Mouse (Mus musculus) ES-E14 (cell line): ENCODE data around the gene Gm8300. TPM values are rescaled to one million over a fixed set of nuclear protein-coding genes. Genes with fewer than 3 reads are reported as not detected.
"Not testable (repeated sequence)": the region's sequence is repeated elsewhere in the genome, so short reads cannot be mapped to it uniquely, and the experiment has no call there.

Experiments used
- DNase-seq: peaks from one replicate; pipeline ENCODE4 v3.0.0-alpha.2; 2013; ENCODE audit warnings: low read depth, low spot score
- H3K27ac ChIP-seq: 2 replicates; pipeline ENCODE4 v1.5.1; 2012; ENCODE audit warnings: low read depth, mild to moderate bottlenecking, low read length, moderate library complexity, mixed read lengths; ENCODE audit not compliant: poor library complexity, insufficient read depth, severe bottlenecking
- H3K36me3 ChIP-seq: 2 replicates; pipeline ENCODE4 v1.6.1; 2012; ENCODE audit warnings: mild to moderate bottlenecking, low read length, moderate library complexity, mixed read lengths; ENCODE audit not compliant: control insufficient read depth, poor library complexity, insufficient read depth, severe bottlenecking
- H3K4me1 ChIP-seq, 2 experiments: fragments of 150-350 bp in 1 of 2; sonication (generic) in 1 of 2; 2 replicates each; pipeline ENCODE4 v1.6.1; 2012; ENCODE audit warnings: low read length in 2 of 2, mild to moderate bottlenecking in 1 of 2, mixed read lengths in 1 of 2; ENCODE audit not compliant: control insufficient read depth in 2 of 2, insufficient read depth in 2 of 2, poor library complexity in 1 of 2
- H3K4me3 ChIP-seq, 2 experiments: fragments of 150-350 bp in 1 of 2; sonication (generic) in 1 of 2; 2 replicates each; pipeline ENCODE4 v1.5.1; 2012; ENCODE audit warnings: low read length in 2 of 2, low read depth in 1 of 2, mild to moderate bottlenecking in 1 of 2, mixed read lengths in 1 of 2; ENCODE audit not compliant: insufficient read depth in 1 of 2, poor library complexity in 1 of 2, severe bottlenecking in 1 of 2
- H3K9ac ChIP-seq: 2 replicates; pipeline ENCODE4 v1.6.1; 2012; ENCODE audit warnings: low read depth, mild to moderate bottlenecking, low read length, mixed read lengths; ENCODE audit not compliant: poor library complexity, insufficient read depth, severe bottlenecking
- H3K9me3 ChIP-seq: fragments of 150-350 bp; sonication (generic); 2 replicates; pipeline ENCODE4 v1.6.1; 2012; ENCODE audit warnings: low read depth, mild to moderate bottlenecking, low read length; ENCODE audit not compliant: control insufficient read depth, insufficient read depth
- CHD2 ChIP-seq: IDR thresholded peaks from 2 replicates; pipeline ENCODE4 v1.6.1; 2014; ENCODE audit warnings: mild to moderate bottlenecking, low read depth, low read length, inconsistent platforms
- HCFC1 ChIP-seq: IDR thresholded peaks from 2 replicates; pipeline ENCODE4 v1.6.1; 2012; ENCODE audit warnings: low read length, inconsistent platforms, borderline replicate concordance; ENCODE audit not compliant: insufficient read depth
- MAFK ChIP-seq: IDR thresholded peaks from 2 replicates; pipeline ENCODE4 v1.6.1; 2014; ENCODE audit warnings: mild to moderate bottlenecking, low read depth, low read length, inconsistent platforms; ENCODE audit not compliant: insufficient read depth
- ZC3H11A ChIP-seq: IDR thresholded peaks from 2 replicates; pipeline ENCODE4 v1.6.1; 2012; ENCODE audit warnings: low read depth, mild to moderate bottlenecking, inconsistent platforms, low read length, borderline replicate concordance
- ZNF384 ChIP-seq: IDR thresholded peaks from 2 replicates; pipeline ENCODE4 v1.6.1; 2012; ENCODE audit warnings: low read depth, low read length, inconsistent platforms
- in situ Hi-C, 2 experiments: fragments of 600-800 bp; cut with MboI; formaldehyde crosslinking; loops; one replicate each; pipeline ENCODE4 v1.15.1; 2025; ENCODE audit warnings: low sequenced_read_pairs in 2 of 2, inconsistent platforms in 1 of 2; ENCODE audit not compliant: unreplicated experiment in 2 of 2
- total RNA-seq: library from RNA; depleted of rRNA; stranded (reverse); fragments of 300-350 nt; gene quantifications from 2 replicates; pipeline ENCODE4 v1.2.3, GENCODE M21; 2012; rRNA removed

The Gm8300 gene
- total RNA-seq: 21.0 and 24.1 TPM in 2 replicates

- not testable (repeated sequence) for H3K9ac ChIP-seq, DNase-seq, H3K4me3 ChIP-seq, H3K27ac ChIP-seq, H3K9me3 ChIP-seq, H3K4me1 ChIP-seq, H3K36me3 ChIP-seq
- in situ Hi-C loops: loop anchor here in 1 of 2 experiments (10.0 kb wide), 1 partner anchor 411 kb away; no protein-coding TSS in a partner anchor
Measured at GRCm38 (mm10) chr12:87514016-87514415, at the start of gene Gm8300. Gene Gm8300, plus strand, starts transcription at chr12:87514316.

DNA sequence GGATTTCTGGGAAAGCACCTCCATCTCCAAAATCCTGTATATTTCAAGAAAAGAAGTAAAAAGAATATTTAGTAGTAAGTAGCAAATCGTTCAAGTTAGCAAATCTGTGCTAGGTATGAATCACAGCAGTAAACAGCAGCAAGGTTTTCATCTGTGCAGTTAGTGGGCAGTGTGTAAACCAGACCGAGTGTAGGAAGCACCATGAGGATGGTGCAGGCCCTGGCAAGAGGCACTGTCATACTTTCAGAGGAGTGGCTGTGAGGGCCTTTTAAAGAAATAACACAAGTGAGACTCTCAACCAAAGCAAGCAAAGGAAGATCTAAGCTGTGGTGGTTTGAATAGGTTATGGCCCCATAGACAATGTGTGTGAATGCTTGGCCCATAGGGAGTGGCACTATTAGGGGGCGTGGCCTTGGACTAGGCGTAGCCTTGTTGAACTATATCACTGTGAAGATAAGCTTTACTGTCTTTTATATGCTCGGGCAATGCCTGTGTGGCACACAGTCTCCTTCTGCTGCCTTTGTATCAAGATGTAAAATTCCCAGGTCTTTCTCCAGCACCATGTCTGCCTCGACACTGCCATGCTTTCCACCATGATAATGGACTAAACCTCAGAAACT lies 49.3 kb upstream of the Gm8300 start:
- DNase-seq: no peak

GRCm38 (mm10) chr12:87470263-87471136 lies 43.6 kb upstream of the Gm8300 start:
- Histone ChIP-seq H3K27ac (no peak overlapping the region), H3K36me3 (peaks cover 13% of the 10 kb centered on the region), H3K4me1 (peaks cover 0 to 5% of the 10 kb centered on the region in 2 experiments; a peak in 1 of 4 replicates), H3K9ac (peak overlapping the region; percentile 38), H3K9me3 (no peaks in the 10 kb centered on the region), H3K4me3 (peak overlapping the region; percentile 76 to 90)
- TF ChIP-seq ZNF384 (no peak), ZC3H11A (no peak), HCFC1 (no peak), CHD2 (no peak), MAFK (no peak)
- in situ Hi-C loops: no loop called here
- DNase-seq: no peak

More for the DNA sequence above, 49.3 kb upstream of the Gm8300 start:
- Histone ChIP-seq H3K27ac (no peak overlapping the region), H3K9me3 (no peaks in the 10 kb centered on the region), H3K4me3 (no peak overlapping the region), H3K36me3 (peaks cover 26% of the 10 kb centered on the region), H3K9ac (no peak overlapping the region), H3K4me1 (no peaks in the 10 kb centered on the region)
- TF ChIP-seq HCFC1 (no peak), MAFK (no peak), CHD2 (no peak), ZC3H11A (no peak), ZNF384 (no peak)
- in situ Hi-C loops: no loop called here

GRCm38 (mm10) chr12:87471421-87471963 lies 42.6 kb upstream of the Gm8300 start:
- Histone ChIP-seq H3K36me3 (peaks cover 13% of the 10 kb centered on the region), H3K27ac (peak overlapping the region; percentile 73), H3K9me3 (no peaks in the 10 kb centered on the region), H3K4me1 (peaks cover 0 to 5% of the 10 kb centered on the region in 2 experiments; a peak in 1 of 4 replicates), H3K4me3 (peak overlapping the region; percentile 76 to 90), H3K9ac (peak overlapping the region; percentile 94)
- in situ Hi-C loops: no loop called here
- no peak for TF ChIP-seq MAFK
- TF ChIP-seq ZNF384: no peak; the same call in 1 of the 2 replicates
- no peak for TF ChIP-seq ZC3H11A
- no peak for TF ChIP-seq HCFC1
- no peak for TF ChIP-seq CHD2
- DNase-seq: no peak
